Mouse (Mus musculus) gonadal fat pad, adult 2 months (tissue): ENCODE results near the gene Camk2b. TPM values are rescaled to one million over a fixed set of nuclear protein-coding genes. Genes with fewer than 3 reads are reported as not detected.
"Not testable (repeated sequence)": the region's sequence is repeated elsewhere in the genome, so short reads cannot be mapped to it uniquely, and the experiment has no call there.

Experiments
- DNase-seq: peaks from one replicate; pipeline ENCODE4 v3.0.0-alpha.2; 2012; ENCODE audit warnings: low read depth
- polyA plus RNA-seq: library from polyadenylated mRNA; depleted of rRNA; stranded (reverse); fragments of >200 nt; gene quantifications from 2 replicates; pipeline ENCODE4 v1.2.3, GENCODE M21; 2012; rRNA removed

The Camk2b gene
- polyA plus RNA-seq, result 1.2 and 68.6 TPM in 2 replicates

DNA sequence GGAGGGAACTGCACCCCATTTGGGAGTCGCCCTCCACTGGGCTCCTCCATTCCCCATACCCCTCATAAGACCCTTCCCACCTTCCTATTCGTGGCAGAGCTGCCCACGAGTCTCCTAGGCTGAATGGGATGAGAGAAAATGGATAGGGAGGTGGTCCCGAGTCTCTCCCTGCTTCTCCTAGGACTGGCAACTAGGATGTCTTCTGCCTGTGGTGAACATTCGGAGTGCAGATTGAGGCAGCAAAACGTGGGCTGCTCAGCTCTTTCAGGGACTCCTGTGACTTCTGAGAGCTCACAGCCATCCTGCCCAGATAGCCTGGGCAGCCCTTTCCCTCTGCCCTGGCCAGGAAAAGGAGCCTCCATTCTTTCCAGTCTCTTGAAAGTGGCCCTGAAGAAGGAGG lies at the start of gene Camk2b:
Camk2b (minus strand) TSS at position 187 of the 400 bp plus-strand sequence.
- no peak for DNase-seq

DNA sequence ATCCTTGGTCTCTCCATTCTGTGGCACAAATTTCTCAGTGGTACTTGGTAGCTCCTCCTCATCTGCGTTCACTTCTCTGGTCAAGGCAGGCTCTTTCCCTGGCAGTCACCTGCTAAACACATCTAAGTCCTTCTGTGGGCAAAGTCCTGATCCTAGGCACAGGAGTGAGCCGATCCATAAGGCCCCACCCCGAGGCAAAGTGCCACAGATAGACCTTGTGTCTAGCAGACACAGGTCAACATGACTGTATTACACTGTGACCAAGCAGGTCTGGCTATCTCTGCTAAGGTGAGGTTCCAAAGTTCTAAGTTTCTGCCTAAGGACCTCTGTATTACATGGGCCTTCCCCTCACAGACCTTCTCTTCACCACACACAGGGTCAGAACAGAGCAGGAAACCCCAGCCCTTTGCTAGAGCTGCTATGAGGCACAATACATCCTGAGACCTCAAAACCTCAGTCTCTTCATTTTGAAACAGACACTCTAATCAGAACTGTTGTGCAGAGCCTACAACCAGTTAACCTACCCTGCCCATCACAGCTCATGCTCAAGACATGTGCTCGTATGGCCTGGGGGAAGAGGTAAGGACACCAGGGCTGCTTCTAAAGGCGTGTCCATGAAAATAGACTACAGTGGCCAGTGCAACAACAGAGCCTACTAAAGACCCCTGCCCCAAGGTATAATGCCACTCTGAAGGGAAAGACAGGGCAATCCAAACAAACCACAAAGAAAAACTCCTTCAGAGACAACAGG lies 45.7 kb upstream of the Camk2b start:
- DNase-seq, result no peak

DNA sequence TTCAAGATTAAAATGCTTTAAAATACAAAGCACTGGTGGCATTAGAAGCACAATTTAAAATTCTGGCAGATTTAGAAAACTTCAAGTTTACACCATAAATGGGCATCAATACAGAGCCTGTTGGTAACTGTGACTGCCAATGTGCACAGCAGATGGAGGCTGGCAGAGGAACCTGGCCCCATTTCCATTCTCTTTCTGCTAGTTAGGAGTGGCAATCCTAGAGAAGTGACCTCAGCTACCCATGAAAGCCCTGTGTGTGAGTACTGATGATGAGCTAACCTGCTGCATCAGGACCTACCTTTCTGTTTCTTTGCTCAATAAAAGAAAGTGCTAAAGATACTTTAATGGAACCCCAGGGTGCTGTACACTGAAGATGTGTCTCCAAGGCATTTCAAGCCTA lies 43.8 kb upstream of the Camk2b start:
- no peak for DNase-seq

DNA sequence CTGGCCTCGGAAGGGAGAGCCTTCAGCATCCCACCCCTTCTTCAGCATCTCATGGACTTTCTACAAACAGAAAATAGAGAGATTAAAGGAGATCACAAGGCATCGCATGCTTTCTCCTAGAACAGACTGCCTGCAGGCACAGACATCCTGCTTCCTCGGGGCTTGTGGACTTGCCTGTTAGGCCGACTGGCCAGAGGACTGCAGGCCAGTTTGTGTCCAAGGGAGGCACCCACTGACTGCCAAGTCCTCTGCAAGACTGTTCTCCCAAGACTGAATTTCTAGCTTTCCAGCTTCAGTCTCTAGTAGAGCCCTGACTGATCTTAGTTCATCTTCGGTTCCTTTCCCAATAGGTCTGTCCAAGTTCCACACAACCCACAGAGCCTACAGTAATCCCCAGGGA lies 42.1 kb upstream of the Camk2b start:
- DNase-seq, result no peak

DNA sequence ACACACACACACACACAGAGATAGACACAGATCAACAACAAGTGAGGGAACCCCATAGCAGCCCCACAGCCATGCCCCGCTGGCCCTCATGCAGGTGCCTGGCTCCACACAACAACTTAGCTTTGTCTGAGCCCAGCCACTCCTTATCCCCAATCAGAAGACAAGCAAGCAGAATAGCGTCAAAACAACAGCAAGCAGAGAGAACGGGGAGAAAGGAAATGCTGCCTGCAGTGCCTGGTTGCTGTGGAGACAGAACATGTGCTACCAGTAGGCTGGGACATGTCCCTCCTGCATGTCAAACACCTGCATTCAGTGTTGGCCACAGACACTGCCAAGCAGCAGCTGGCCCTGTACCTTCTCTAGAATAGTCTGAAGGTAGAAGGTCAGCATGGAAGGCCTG lies 41.6 kb upstream of the Camk2b start:
- DNase-seq, result no peak

DNA sequence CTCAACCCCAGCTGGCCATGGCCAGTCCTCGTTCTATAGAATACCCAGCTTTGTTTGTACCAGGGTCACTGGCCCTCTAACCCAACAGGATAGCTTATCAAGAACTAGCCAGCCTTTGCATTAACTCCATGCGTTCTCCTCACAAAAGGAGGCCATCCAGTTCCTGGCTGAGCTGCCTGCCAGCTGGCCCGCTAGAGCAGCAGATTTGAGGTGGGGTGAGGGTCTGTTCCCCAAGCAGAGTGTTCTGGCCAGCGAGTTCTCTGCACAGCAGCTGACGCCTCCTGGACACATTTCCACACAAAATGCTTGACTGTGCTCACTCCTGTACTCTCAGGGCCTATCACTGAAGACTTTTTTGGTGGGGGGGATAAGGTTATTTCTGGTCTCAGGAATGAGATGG lies 38.6 kb upstream of the Camk2b start:
- no peak for DNase-seq

DNA sequence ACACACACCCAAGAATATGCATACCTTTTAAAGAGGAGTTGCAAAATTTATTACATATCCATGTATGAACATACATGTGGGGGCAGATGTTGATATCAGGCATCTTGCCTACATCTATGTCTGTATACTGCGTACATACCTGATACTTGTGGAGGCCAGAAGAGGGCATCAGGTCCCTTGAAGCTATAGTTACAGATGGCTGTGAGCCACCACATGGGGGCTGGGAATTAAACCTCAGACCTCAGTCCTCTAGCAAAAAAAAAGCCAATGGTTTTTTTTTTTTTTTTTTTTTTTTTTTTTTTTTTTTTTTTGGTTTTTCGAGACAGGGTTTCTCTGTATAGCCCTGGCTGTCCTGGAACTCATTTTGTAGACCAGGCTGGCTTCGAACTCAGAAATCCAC lies 30.5 kb upstream of the Camk2b start:
- not testable (repeated sequence) for DNase-seq

DNA sequence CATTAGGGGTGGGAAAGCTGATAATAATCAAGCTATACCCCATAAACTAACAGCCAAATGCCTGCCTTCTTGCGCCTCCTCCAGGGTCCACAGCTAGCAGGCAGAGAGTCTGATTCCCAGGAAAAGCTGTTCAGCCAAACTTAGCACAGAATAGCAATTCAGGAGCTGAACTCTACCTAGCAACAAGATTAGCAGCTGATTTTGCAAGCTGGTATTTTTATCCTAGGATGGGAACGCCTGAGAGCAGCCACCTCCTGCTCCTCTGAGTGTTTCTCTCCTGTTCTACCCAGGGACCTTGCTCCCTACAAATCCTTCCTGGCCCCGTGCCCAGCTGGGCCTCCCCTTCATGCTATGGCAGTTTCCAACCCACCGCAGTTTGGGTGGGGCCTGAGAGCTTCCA lies 20.8 kb upstream of the Camk2b start:
- no peak for DNase-seq

DNA sequence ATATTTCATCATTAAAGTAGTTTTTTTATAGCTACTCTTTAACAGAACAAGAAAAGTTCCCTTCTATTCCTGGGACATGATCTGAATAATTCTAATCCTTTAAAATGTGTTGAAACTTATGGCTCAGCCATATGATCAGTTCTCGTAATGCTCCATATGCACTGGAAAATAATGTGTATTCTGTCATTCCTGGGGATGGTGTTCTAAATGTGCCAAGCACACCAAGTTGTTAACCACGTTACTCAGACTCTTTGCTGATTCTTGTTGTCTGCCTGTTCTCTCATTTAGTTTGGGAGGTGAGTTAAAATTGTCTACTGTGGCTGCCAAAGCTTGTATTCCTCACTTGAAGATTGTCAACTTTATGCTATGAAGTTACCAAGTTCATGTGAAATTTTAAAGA lies 12.6 kb upstream of the Camk2b start:
- DNase-seq, result no peak

DNA sequence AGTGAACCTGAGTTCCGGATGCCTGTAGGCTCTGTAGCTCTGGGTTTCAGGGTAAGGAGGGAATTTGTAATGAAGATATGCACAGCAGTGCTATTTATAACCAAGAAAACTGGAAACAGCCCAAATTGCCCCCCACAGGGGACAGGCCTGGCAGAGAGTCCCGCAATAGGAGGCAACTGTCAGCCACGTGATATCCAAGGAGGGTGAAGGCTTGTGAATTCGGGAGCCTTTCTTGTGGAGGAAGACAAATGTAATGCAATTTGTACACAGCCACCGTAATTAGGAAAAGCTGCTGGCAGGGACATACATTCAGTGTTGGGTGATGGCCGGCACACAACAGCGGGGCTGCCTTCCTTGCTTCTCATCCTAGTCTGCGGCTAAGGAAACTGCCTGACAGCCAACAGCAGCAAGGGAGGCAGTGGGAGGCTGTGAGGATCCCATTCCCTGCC lies 9.5 kb upstream of the Camk2b start:
- no peak for DNase-seq

DNA sequence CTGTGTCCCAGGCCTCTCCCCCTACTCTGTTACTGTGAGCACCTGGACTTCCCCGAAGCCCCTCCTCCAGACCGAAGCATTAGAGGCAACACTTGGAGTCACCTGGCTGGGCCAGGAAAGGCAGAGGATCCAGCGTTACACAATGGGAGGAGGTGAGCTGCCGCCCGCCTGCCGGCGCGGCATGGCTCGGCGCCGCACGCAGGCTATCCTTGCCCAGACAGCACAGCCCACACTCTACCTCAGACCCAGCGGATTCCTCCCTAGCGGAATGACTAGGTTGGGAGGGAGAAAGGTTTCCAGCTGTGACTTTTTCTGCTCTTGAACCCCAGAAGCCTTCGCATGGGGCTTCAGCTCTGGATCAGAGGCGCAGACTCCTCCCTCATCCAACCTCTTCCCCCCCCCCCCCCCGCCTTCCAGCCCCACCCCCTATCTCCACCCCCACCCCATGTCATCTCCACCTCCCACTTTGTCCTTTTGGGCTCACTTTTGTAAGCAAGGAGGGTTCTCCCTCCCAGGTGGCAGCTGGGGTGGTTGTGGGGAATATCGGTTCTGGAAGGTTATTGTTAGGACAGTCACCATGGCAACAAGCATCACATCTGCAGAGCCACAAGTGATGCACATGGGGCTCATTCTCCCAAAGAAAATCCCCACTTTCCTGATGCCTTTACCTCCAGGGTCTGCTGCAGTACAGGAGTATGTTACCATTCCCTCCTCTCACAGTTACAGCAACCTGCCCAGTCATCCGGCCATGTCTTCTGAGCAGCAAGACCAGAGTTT lies 2.2 kb upstream of the Camk2b start:
- DNase-seq, result peak; percentile 5

DNA sequence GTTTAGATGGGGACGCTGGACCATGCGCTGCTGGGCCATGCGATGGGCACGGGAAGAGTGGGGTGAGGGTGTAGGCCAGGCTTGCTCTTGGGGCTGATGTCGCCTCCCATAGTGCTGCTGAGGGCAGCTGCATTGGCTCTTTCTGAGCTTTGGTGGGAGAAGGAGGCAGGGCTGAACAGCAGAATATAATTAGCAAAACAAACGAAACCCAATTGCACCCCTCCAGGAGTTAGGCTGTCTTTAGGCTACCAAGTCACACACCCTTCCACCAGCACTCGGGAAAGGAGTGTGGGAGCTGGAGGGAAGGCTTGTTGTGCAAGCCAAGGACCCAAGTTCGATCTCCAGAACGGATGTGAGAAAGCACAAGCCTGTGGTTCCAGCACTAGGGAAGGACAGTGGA lies 998 bp upstream of the Camk2b start:
- DNase-seq, result no peak

DNA sequence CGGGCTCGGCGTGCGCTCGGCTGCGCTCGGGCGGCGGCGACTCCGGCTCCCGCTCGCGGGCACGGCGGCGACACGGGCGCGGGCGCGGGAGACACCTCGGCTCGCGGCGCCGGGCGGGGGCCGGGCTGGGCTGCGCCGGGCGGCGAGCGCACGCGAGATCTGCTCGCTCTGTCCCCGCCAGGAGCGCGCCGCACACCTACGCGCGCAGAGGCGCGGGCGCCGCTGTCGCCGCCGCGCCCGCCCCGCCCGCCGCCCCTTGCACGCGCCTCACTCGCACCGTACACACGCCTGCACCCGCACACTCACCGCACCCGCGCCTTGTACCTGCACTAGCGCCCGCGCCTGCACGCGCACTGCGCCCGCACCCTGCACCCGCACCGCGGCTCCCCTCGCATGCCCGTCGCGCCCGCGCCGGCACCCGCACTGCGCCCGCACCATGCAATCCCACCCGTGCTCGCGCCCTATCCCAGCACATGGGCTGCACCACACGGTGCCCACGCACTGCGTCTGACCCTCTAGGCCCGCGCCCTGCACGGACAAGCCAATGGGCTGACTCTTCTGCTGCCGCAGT lies 526 bp downstream of the Camk2b start:
- no peak for DNase-seq

DNA sequence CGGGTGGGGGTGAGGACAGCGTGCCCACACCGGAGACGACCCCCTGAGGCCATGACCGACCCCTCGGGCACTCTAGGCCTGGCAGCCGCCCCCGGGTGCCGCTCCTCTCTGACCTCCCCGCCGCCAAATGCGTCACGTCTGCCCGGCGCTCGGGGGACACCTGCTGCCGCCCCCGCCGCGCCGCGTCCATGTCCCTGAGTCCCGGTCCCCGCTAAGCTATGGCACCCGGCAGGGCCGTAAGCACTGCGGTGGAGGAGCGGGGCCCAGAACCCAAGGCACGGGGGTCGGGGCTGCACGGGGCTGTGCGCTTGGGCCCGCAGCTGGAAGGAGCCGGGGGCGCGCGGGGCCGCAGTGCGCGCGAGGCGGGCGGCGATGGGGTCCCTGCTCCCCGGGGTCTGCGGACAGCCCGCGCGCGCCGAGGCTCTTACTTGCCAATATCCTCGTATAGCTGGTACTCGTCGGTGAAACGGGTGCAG lies 1.1 kb downstream of the Camk2b start:
- no peak for DNase-seq

DNA sequence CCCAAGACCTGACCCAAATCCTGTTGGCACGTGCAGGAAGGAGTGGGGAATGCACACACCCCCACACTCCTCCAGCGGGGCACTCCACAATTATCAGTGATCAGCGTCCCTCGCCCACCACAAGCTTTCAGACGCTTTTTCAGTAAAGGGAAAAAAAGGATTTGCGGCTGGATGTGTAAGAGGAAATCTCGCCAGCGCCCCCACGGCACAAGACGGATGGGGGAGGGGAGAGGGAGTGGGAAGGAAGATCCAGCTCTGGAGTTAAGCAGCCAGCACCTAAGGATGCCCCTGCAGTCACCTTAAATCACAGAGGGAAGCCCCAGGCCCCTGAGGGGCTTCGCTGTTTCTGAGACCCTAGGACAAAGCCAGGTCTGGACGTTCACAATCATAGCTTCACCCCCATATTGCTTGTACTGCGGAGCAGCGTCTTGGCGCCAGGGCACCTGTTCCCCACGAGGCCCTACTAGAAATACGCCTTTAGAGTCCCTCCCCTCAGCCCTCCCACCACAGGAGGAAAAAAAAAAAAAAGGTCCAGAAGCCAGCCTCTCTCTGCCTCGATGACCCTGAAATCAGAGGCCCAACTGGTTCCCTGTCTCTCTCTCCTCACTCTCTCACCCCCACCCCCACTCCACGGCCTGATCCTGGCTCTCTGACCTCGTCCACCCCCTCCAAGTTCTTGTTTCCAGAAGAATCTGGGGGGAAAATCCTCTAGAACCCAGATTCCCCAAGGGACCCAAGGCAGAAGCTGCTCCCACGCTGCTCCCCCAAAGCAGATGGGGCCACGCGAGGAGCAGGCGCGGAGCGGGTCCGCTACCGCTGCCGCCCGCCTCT lies 1.7 kb downstream of the Camk2b start:
- DNase-seq, result no peak

DNA sequence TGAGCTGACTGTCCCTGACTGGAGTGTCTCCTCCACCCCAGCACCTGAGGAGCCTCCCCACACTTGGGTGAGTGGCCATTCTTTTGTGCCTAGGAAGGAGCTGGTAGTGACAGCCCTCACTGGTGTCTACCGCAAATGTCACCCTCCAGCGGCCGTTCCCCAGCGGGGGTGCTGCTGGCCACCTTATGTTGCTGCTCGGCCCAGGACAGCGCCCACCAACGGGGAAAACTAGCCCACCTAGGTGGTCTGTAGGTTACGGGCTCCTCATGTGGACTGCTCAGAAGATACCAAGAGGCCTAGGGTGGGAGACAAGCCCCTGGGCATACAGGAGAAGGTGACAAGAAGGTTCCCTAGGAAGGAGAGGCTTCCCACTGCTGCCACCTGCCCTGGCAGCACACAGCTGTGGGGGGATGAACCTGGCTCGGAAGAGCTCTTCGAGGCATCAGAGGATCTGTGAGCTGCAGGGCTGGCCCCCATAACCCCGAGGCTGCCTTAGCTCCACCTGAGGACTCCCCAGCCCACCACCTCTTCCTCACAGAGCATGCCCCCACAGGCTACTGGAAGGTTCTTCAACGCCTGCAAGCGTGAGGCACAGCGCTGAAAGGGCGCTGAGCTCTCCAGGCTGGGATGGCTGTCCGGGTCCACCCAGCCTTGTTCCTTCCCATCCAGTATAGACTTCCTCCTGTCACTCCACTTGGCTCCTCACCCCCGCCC lies 2.5 kb downstream of the Camk2b start:
- DNase-seq, result no peak

DNA sequence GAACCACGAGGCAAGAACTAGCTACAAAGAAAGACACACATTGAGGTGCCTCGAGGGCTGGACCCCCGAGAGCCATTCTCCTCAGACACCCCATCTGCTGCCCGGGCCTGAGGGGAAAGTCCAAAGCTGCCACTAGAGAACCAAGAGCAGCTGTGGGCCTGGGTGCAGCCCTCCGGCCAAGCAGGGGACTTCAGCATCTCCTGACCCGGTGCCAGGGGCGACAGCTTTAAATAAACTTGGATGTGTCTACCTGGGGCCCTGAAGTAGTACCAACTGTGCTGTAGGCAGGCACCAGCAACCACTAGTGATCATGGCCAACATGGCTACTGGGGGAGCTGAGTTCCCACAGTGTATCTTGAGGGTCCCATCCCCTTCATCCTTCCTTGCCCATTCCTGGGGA lies 3.1 kb downstream of the Camk2b start:
- no peak for DNase-seq

DNA sequence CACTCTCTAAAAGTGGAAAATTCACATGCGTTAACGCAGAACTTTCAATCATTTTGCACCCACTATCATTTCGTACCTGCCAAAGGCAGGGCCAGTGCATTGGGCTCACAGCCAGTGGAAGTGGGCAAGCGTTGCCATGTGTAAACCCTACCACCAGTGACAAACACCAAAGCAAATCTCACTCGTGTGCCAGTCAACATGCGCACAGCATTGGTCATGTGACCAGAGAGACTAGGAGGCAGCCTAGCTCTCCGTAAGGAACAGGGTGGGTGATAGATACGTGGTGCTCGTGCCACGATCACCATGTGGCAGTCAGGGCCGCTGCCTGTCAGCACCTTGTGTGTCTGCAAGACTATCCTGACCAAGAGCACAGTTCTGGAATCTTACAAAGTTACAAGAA lies 3.8 kb downstream of the Camk2b start:
- no peak for DNase-seq

DNA sequence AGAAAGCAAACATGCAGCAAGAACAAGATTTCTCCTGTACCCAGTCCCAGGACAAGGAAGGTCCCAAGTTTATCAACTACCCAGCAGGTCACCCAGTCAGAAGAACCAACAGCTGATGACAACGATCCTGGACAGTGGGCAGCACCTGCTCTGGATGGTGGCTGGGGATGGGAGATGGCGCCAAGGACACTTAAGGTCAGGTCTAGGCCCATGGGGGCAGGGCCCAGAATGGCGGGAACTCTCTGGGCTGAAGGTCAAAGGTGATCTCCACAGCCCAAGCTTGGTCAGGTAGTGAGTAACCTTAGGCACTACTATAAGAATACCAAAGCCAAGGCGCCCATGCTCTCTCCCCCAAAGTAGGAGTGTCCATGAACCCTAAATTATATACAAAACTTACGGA lies 4.3 kb downstream of the Camk2b start:
- no peak for DNase-seq

DNA sequence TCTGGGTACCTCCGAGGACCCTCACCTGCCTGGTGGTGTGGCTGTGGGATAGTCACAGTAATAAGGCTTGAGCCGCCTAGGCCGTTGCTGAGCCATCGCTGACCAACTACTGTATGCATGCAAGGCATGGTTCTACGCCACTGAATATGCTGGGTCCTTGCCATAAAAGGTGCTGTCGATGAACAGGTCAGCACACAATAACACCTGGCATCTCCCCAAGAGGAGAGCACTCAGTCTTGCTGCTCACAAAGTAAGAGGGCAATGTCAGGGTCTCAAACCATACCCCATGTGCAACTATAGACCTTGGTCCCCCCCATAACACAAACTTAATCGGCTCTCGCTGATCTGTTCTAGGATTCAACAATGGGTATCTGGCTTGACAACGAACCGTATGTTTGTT lies 7.0 kb downstream of the Camk2b start:
- DNase-seq, result no peak

DNA sequence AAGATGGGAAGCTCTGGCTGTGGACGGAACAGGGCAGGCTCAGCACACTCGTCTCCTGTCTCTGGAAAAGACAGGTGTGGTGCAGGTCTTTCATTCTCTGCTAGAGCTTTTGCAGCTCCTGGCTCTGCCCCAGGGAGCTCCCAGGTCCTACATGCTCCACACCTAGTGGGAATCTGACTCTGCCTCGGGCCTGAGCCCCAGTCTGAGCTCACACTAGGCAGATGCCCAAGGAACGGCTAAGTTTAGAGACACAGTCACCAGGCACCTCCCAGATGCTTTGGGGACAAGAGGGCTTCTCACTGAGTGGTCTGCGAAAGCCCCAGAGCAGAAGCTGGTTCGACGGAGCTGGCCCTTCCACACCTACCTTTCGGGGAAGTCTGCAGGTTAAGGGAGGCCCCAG lies 12.8 kb downstream of the Camk2b start:
- DNase-seq, result no peak
